Comparison of ENCODE assay signal across 8 mouse cellular contexts in the genomic region with DNA sequence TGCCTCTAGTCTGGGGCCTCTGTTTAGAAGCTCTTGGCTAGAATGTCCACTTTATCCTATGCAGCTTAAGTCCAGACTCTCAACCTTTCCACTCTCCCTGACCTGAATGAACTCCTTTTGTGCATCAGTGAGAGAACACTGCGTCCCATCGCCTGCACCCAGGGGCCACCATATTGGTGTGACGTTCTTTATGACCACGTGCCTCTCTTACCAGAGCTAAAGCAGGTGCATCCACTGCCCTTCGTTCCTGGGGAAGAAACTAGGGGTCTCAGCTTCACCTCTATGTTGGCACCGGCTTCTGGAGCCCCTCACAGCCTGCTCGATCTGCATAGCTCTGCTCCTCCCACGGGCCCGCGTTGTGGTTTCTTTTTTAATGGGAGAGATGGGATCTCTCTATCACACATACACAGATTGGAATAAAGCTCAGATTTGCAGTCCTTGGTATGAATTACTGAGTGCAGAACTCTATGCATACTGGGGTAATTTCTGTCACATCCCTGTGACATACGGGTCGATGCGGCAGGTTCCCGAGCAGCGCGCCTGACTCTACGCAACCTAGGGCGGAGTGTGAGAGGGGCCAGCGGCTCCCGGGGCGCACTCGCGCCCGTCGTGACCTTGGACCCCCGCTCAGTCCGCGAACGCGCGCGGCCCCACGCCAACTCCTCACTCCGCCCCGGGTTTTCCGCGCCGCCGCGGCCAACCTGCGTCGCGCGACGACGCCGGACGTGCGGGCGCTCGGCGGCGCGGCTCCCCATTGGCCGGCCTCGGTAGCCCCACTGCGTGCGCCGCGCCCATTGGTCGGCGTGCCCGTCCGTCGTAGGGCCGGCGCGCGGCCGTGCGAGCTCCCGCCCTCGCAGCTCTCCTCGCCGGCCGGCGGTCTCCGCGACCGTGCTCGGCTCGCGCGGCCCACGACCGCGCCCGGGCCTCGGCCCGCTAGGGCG. TPM values are rescaled to one million over a fixed set of nuclear protein-coding genes. Genes with fewer than 3 reads are reported as not detected.
DNase-seq lines count a peak whose midpoint lies in the region; ATAC-seq and TF ChIP-seq lines count a peak whose summit lies in the region.

TSS of gene Foxk2 (plus strand) at position 831 of the 941 bp plus-strand sequence.

- H3K4me1 ChIP-seq in bone marrow macrophage, adult 2 months (ENCODE audit: control insufficient read depth, insufficient read depth, low read length), result no peaks in the 10 kb centered on the region
- H3K4me1 ChIP-seq in embryonic fibroblast, embryonic 13.5 days (ENCODE audit: control insufficient read depth, insufficient read depth, low read length), result no peaks in the 10 kb centered on the region
- H3K4me1 ChIP-seq in heart, embryonic 10.5 days, result peaks cover 12% of the 10 kb centered on the region; the same call in 1 of the 2 replicates
- H3K4me1 ChIP-seq in kidney, embryonic 16.5 days (ENCODE audit: insufficient read depth, low read length), result peaks cover 18% of the 10 kb centered on the region
- H3K4me1 ChIP-seq in liver, adult 2 months (ENCODE audit: control insufficient read depth, insufficient read depth, low read length), result peaks cover 9% of the 10 kb centered on the region

- peaks cover 25% of the 10 kb centered on the region for H3K79me2 ChIP-seq in liver, adult 2 months (ENCODE audit: control insufficient read depth, insufficient read depth, low read length)
- H3K79me2 ChIP-seq in myocyte (ENCODE audit: control insufficient read depth, insufficient read depth), result peaks cover 44% of the 10 kb centered on the region

- peak; percentile 93 for DNase-seq in A20 (ENCODE audit: low read depth, low spot score)
- DNase-seq in heart, embryonic 10.5 days (ENCODE audit: low spot score), result peak; percentile 92
- DNase-seq in liver, adult 2 months (ENCODE audit: extremely low read depth, low read depth, low spot score), result peak; percentile 56
- peak; percentile 94 for DNase-seq in splenic B cell, adult 2 months (ENCODE audit: low read depth, low spot score)

- no peaks in the 10 kb centered on the region for H3K27me3 ChIP-seq in heart, embryonic 10.5 days (ENCODE audit: insufficient read depth, poor library complexity, severe bottlenecking)
- H3K27me3 ChIP-seq in kidney, embryonic 16.5 days (ENCODE audit: insufficient read depth, low read length), result no peaks in the 10 kb centered on the region
- H3K27me3 ChIP-seq in liver, adult 2 months (ENCODE audit: control insufficient read depth, insufficient read depth, low read length), result no peaks in the 10 kb centered on the region
- H3K27me3 ChIP-seq in myocyte (ENCODE audit: control insufficient read depth, insufficient read depth, insufficient read length), result no peaks in the 10 kb centered on the region
- no peaks in the 10 kb centered on the region for H3K27me3 ChIP-seq in splenic B cell, adult 2 months (ENCODE audit: control insufficient read depth, insufficient read depth, low read length, poor library complexity, severe bottlenecking)

- ATAC-seq in kidney, embryonic 16.5 days (ENCODE audit: low FRiP score, low TSS enrichment), result peak; percentile 99

- peaks cover 48% of the 10 kb centered on the region for H3K36me3 ChIP-seq in heart, embryonic 10.5 days
- H3K36me3 ChIP-seq in kidney, embryonic 16.5 days (ENCODE audit: insufficient read depth, low read length), result peaks cover 25% of the 10 kb centered on the region
- H3K36me3 ChIP-seq in liver, adult 2 months (ENCODE audit: control insufficient read depth, insufficient read depth, low read length), result peaks cover 11% of the 10 kb centered on the region
- H3K36me3 ChIP-seq in myocyte (ENCODE audit: control insufficient read depth, insufficient read depth), result peaks cover 19% of the 10 kb centered on the region
- peaks cover 3% of the 10 kb centered on the region; the same call in 1 of the 2 replicates for H3K36me3 ChIP-seq in splenic B cell, adult 2 months (ENCODE audit: control insufficient read depth, insufficient read depth, low read length, poor library complexity, severe bottlenecking)

- H3K9me3 ChIP-seq in heart, embryonic 10.5 days, result no peaks in the 10 kb centered on the region
- H3K9me3 ChIP-seq in kidney, embryonic 16.5 days (ENCODE audit: low read length), result no peaks in the 10 kb centered on the region

- no peak for TF ChIP-seq CTCF in bone marrow macrophage, adult 2 months (IDR thresholded peaks at IDR 0.05; ENCODE audit: low read depth, low read length)
- no peak for TF ChIP-seq CTCF in embryonic fibroblast, embryonic 13.5 days (IDR thresholded peaks at IDR 0.05; ENCODE audit: borderline replicate concordance, insufficient read depth, low read length)
- TF ChIP-seq CTCF in liver, adult 2 months (IDR thresholded peaks at IDR 0.05; ENCODE audit: low read depth, low read length), result no peak

- H3K4me3 ChIP-seq in bone marrow macrophage, adult 2 months (ENCODE audit: insufficient read depth, low read length), result peak within 1 kb of the TSS; percentile 88
- H3K4me3 ChIP-seq in embryonic fibroblast, embryonic 13.5 days (ENCODE audit: insufficient read depth, low read length), result peak within 1 kb of the TSS; percentile 95
- peak within 1 kb of the TSS; percentile 94 for H3K4me3 ChIP-seq in heart, embryonic 10.5 days
- H3K4me3 ChIP-seq in kidney, embryonic 16.5 days (ENCODE audit: low read length), result peak within 1 kb of the TSS; percentile 99
- peak within 1 kb of the TSS; percentile 96 for H3K4me3 ChIP-seq in liver, adult 2 months (ENCODE audit: insufficient read depth, low read depth, low read length)
- peak within 1 kb of the TSS; percentile 83 for H3K4me3 ChIP-seq in myocyte

- H3K27ac ChIP-seq in bone marrow macrophage, adult 2 months (ENCODE audit: insufficient read depth, low read depth, low read length), result peak within 1 kb of the TSS; percentile 70
- peak within 1 kb of the TSS; percentile 50 for H3K27ac ChIP-seq in embryonic fibroblast, embryonic 13.5 days (ENCODE audit: insufficient read depth, low read length)
- peak within 1 kb of the TSS; percentile 93 for H3K27ac ChIP-seq in heart, embryonic 10.5 days
- peak within 1 kb of the TSS; percentile 86 for H3K27ac ChIP-seq in kidney, embryonic 16.5 days (ENCODE audit: low read length)
- H3K27ac ChIP-seq in liver, adult 2 months (replicated peaks; ENCODE audit: insufficient read depth, low read depth, low read length), result peak within 1 kb of the TSS; percentile 84

- peak within 1 kb of the TSS; percentile 94 for H3K9ac ChIP-seq in kidney, embryonic 16.5 days (replicated peaks; ENCODE audit: low read length)
- H3K9ac ChIP-seq in liver, adult 2 months (ENCODE audit: low read depth, low read length), result peak within 1 kb of the TSS; percentile 96

- no peak for TF ChIP-seq POLR2A in bone marrow macrophage, adult 2 months (IDR thresholded peaks at IDR 0.05; ENCODE audit: borderline replicate concordance, low read depth, low read length)
- TF ChIP-seq POLR2A in embryonic fibroblast, embryonic 13.5 days (IDR thresholded peaks at IDR 0.05; ENCODE audit: low read depth, low read length), result peak; percentile 29
- 0 out of 2 replicates have a peak, but pooled peaks have one; percentile 15 for TF ChIP-seq POLR2A in liver, adult 2 months (IDR thresholded peaks at IDR 0.05; ENCODE audit: extremely low read depth, insufficient read depth, low read length)
- TF ChIP-seq POLR2A in myocyte (IDR thresholded peaks at IDR 0.05; ENCODE audit: insufficient read length, low read depth), result peak; percentile 83

- H3K4me2 ChIP-seq in kidney, embryonic 16.5 days (replicated peaks; ENCODE audit: low read depth, low read length), result peak within 1 kb of the TSS; percentile 93
- peak within 1 kb of the TSS; percentile 97 for H3K4me2 ChIP-seq in myocyte (ENCODE audit: low read depth)

- peak within 1 kb of the TSS; percentile 98 for H3ac ChIP-seq in myocyte (ENCODE audit: control insufficient read depth, insufficient read length)

- WGBS in heart, embryonic 10.5 days, result 2% methylated on average over 91 of the region's 91 CpGs
- WGBS in kidney, embryonic 16.5 days, result under 1% methylated on average over 87 of the region's 91 CpGs
- under 1% methylated on average over 74 of the region's 91 CpGs for WGBS in liver, adult 2 months

TF ChIP-seq in myocyte, 11 proteins besides CTCF, POLR2A, EP300 and RAD21:
- peak; percentile 57 for TF ChIP-seq USF1 (IDR thresholded peaks at IDR 0.05; ENCODE audit: low read depth)
- peak in 1 of 3 experiments; percentile 24 for TF ChIP-seq MYOD1 (IDR thresholded peaks at IDR 0.05; ENCODE audit: control insufficient read depth in 1 of 3, insufficient read length in 2 of 3, low read depth in 2 of 3)
- peak in 1 of 3 experiments; percentile 16 for TF ChIP-seq MYOG (IDR thresholded peaks at IDR 0.05; ENCODE audit: control insufficient read depth in 1 of 3, insufficient read depth in 1 of 3, insufficient read length in 2 of 3, low read depth in 2 of 3)
- TF ChIP-seq TCF3 (IDR thresholded peaks at IDR 0.05; ENCODE audit: insufficient read length, low read depth), result no peak
- TF ChIP-seq TCF12 (IDR thresholded peaks at IDR 0.05; ENCODE audit: insufficient read depth, poor library complexity, severe bottlenecking), result no peak
- peak; percentile 77 for TF ChIP-seq POLR2AphosphoS2 (IDR thresholded peaks at IDR 0.05; ENCODE audit: insufficient read length, low read depth)

RNA-seq across cellular contexts. Expression of gene Foxk2, which starts in this region (rescaled TPM):
- 12.8 and 15.5 TPM in 2 replicates for polyA plus RNA-seq in bone marrow macrophage, adult 2 months (2012; ENCODE audit: insufficient read depth, insufficient read length, missing spikeins)
- polyA plus RNA-seq in embryonic fibroblast, embryonic 13.5 days (2011; ENCODE audit: insufficient read length, low read depth, missing spikeins), result 49.4 and 55.8 TPM in 2 replicates
- polyA plus RNA-seq in heart, embryonic 10.5 days (2016; fragmentation: Nextera tagmentation; extraction: Ambion mirVana), result 6.5 and 9.3 TPM in 2 replicates
- polyA plus RNA-seq in kidney, embryonic 16.5 days (2015; fragmentation: Nextera tagmentation; extraction: Ambion mirVana), result 7.1 and 8.8 TPM in 2 replicates
- 4.3 and 6.4 TPM in 2 replicates for total RNA-seq in liver, adult 2 months (2014; rRNA removed)
- polyA plus RNA-seq in liver, adult 2 months (2012; rRNA removed), result 12.2 and 17.5 TPM in 2 replicates
- 41.7 TPM for polyA plus RNA-seq in myocyte (2012; fragmentation: generic; extraction: Trizol)

Comparison
In these comparisons a context has a peak if more than half of its experiments do, and no peak if none do; other contexts are left out.
1. Peak in every context shown above with its lines: DNase-seq, ATAC-seq, H3K4me3 ChIP-seq and H3K27ac ChIP-seq.